Mouse (Mus musculus) forebrain, postnatal 0 days (tissue): ENCODE data around the gene Tmem132c. TPM values are rescaled to one million over a fixed set of nuclear protein-coding genes. Genes with fewer than 3 reads are reported as not detected.

Experiments used
- ATAC-seq: fragments of 200-750 bp; cut with Nextera tagmentation; 2 replicates; pipeline ENCODE4 v1.8.0; 2017; ENCODE audit warnings: mild to moderate bottlenecking, moderate library complexity
- DNase-seq: peaks from one replicate; pipeline ENCODE4 v3.0.0-alpha.2; 2015
- H3K27ac ChIP-seq: fragments of 300-500 bp; sonication (generic); 2 replicates; pipeline ENCODE4 v1.5.1; 2014; ENCODE audit warnings: low read depth, mild to moderate bottlenecking, antibody characterized with exemption, low read length, moderate library complexity, mixed read lengths
- H3K27me3 ChIP-seq: fragments of 300-500 bp; sonication (generic); 2 replicates; pipeline ENCODE4 v1.6.1; 2014; ENCODE audit warnings: mild to moderate bottlenecking, low read length, mixed read lengths; ENCODE audit not compliant: insufficient read depth
- H3K36me3 ChIP-seq: fragments of 300-500 bp; sonication (generic); 2 replicates; pipeline ENCODE4 v1.6.1; 2014; ENCODE audit warnings: mild to moderate bottlenecking, moderate library complexity; ENCODE audit not compliant: insufficient read depth
- H3K4me1 ChIP-seq: fragments of 300-500 bp; sonication (generic); 2 replicates; pipeline ENCODE4 v1.6.1; 2014; ENCODE audit warnings: antibody characterized with exemption; ENCODE audit not compliant: insufficient read depth
- H3K4me2 ChIP-seq: fragments of 300-500 bp; sonication (generic); 2 replicates; pipeline ENCODE4 v1.6.1; 2014; ENCODE audit warnings: low read depth, mild to moderate bottlenecking, moderate library complexity
- H3K4me3 ChIP-seq: fragments of 300-500 bp; sonication (generic); 2 replicates; pipeline ENCODE4 v1.5.1; 2014; ENCODE audit warnings: low read depth, low read length, mixed read lengths
- H3K9ac ChIP-seq: fragments of 300-500 bp; sonication (generic); 2 replicates; pipeline ENCODE4 v1.6.1; 2014; ENCODE audit warnings: mild to moderate bottlenecking
- H3K9me3 ChIP-seq: fragments of 300-500 bp; sonication (generic); 2 replicates; pipeline ENCODE4 v1.6.1; 2016; ENCODE audit warnings: low read length
- CTCF ChIP-seq: sonication (generic); IDR thresholded peaks from 2 replicates; pipeline ENCODE4 v1.5.1; 2016; ENCODE audit warnings: antibody characterized with exemption, control low read depth, low read depth
- whole genome bisulfite sequencing: fragments of 180-500 bp; shearing (Covaris S2); extraction: QIAGEN DNeasy Blood & Tissue Kit; methylation state at CpG from one replicate; pipeline ENCODE4 v1.1.7; 2014; 5-methylcytosine and 5-hydroxymethylcytosine counted together
- polyA plus RNA-seq: library from polyadenylated mRNA; unstranded; fragments of >200 nt; fragmentation: Nextera tagmentation; extraction: Ambion mirVana; gene quantifications from 2 replicates; pipeline ENCODE4 v1.2.1, GENCODE M21; 2015
- total RNA-seq: library from RNA; depleted of rRNA; stranded (reverse); fragments of >200 nt; gene quantifications from 2 replicates; pipeline ENCODE4 v1.2.3, GENCODE M21; 2014

The Tmem132c gene
- total and polyA plus RNA-seq, 2 experiments from 2014 or later: 7.5 to 25.6 TPM

- no peak overlapping the region for H3K27ac ChIP-seq
- no peak overlapping the region for H3K4me3 ChIP-seq
- no peaks in the 10 kb centered on the region for H3K27me3 ChIP-seq
- H3K4me1 ChIP-seq: 0 out of 2 replicates have a peak, but pooled peaks cover 2% of the 10 kb centered on the region
- WGBS: 85% methylated on average over 10 of the region's 10 CpGs
- DNase-seq (no peak), ATAC-seq (no peak)
- no peak overlapping the region for H3K4me2 ChIP-seq
- no peaks in the 10 kb centered on the region for H3K9me3 ChIP-seq
- H3K36me3 ChIP-seq: no peaks in the 10 kb centered on the region
- no peak overlapping the region for H3K9ac ChIP-seq
- TF ChIP-seq CTCF: no peak
These were observed 285.9 kb downstream of the Tmem132c start for GRCm38 (mm10) chr5:127527344-127527974.

GRCm38 (mm10) chr5:127537508-127537907 lies 295.9 kb downstream of the Tmem132c start:
- Histone ChIP-seq H3K9ac (no peak overlapping the region), H3K36me3 (no peaks in the 10 kb centered on the region), H3K4me3 (no peak overlapping the region), H3K4me2 (no peak overlapping the region), H3K27me3 (no peaks in the 10 kb centered on the region), H3K27ac (no peak overlapping the region), H3K9me3 (no peaks in the 10 kb centered on the region), H3K4me1 (no peaks in the 10 kb centered on the region)
- 58% methylated on average over 2 of the region's 2 CpGs for WGBS
- ATAC-seq (no peak), DNase-seq (no peak)
- TF ChIP-seq CTCF: no peak

DNA sequence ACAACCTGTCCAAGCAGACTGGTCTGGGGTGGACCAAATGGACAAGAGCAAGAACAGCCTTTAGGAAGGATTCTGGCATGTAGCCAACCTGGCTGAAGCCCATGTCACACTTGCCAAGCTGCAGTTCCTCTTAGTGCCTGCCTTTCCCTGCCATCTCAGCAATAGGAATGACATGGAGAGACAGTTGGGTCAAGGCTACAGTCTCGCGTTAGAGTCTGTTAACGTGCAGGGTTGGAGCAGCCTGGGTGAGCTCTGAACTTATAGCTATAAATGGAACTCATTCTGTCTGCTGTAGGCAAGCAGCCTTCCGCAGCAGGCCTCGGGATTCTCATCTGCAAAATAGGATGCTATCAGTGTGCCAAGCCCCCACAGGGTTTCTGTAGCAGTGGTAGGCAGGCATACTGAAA lies 305.0 kb downstream of the Tmem132c start:
- ATAC-seq: no peak
- 54% methylated on average over 5 of the region's 5 CpGs for WGBS
- DNase-seq: peak; percentile 35

DNA sequence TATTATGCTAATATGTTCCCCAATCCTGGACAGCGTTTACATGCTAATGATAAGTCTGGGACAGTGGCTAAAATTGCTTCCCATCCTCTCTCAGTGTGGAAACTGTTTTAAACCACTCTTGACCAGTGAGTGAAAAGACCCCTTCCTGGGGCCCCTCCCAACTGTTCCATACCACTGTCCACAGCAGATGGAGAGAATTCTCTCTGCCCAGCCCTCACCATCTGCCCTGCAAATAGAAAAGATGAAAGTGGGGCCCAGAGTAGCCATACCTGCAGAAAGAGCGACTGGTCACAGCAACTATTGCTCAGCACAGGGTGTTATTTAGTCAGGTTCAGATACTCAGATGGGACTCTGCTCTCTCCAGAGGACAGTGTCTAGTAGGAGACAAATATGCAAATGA lies 306.5 kb downstream of the Tmem132c start:
- no peak overlapping the region for H3K27ac ChIP-seq
- no peaks in the 10 kb centered on the region for H3K9me3 ChIP-seq
- DNase-seq: no peak
- 85% methylated on average over 2 of the region's 2 CpGs for WGBS
- H3K36me3 ChIP-seq: no peaks in the 10 kb centered on the region
- TF ChIP-seq CTCF: no peak
- H3K9ac ChIP-seq: no peak overlapping the region
- H3K4me1 ChIP-seq: 0 out of 2 replicates have a peak, but pooled peaks cover 3% of the 10 kb centered on the region
- H3K4me3 ChIP-seq: no peak overlapping the region
- no peak overlapping the region for H3K4me2 ChIP-seq
- H3K27me3 ChIP-seq: no peaks in the 10 kb centered on the region
- no peak for ATAC-seq

More for the DNA sequence above, 305.0 kb downstream of the Tmem132c start:
- no peak for TF ChIP-seq CTCF
- H3K27me3 ChIP-seq: no peaks in the 10 kb centered on the region
- H3K27ac ChIP-seq: no peak overlapping the region
- 0 out of 2 replicates have a peak, but pooled peaks cover 3% of the 10 kb centered on the region for H3K4me1 ChIP-seq
- H3K36me3 ChIP-seq: no peaks in the 10 kb centered on the region
- H3K9ac ChIP-seq: 0 out of 2 replicates have a peak overlapping the region, but pooled peaks have one; percentile 14
- no peak overlapping the region for H3K4me3 ChIP-seq
- H3K4me2 ChIP-seq: no peak overlapping the region
- no peaks in the 10 kb centered on the region for H3K9me3 ChIP-seq

DNA sequence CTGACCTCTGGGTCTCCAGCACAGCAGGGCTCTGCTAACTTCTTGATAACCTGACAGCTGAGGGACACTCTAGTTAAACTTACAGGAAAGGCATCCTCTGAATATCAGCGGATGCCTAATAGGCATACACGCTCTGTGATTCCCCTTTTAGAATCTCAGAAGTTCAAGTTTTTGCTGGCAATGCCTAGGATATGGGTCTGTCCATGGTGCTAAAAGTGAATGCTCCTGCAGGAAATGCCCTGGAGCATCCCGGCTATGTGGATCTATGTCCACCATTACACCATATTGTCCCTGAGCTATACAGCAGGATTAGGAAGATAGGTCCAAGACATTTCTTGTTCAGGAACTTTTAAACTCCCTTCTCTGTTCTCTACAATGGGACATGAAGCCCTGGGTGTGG lies 319.5 kb downstream of the Tmem132c start:
- Histone ChIP-seq H3K4me3 (no peak overlapping the region), H3K9me3 (no peaks in the 10 kb centered on the region), H3K27ac (no peak overlapping the region), H3K36me3 (no peaks in the 10 kb centered on the region), H3K27me3 (no peaks in the 10 kb centered on the region), H3K4me2 (no peak overlapping the region), H3K9ac (no peak overlapping the region), H3K4me1 (no peaks in the 10 kb centered on the region)
- no peak for TF ChIP-seq CTCF
- WGBS: 90% methylated on average over 3 of the region's 3 CpGs
- DNase-seq (no peak), ATAC-seq (no peak)

DNA sequence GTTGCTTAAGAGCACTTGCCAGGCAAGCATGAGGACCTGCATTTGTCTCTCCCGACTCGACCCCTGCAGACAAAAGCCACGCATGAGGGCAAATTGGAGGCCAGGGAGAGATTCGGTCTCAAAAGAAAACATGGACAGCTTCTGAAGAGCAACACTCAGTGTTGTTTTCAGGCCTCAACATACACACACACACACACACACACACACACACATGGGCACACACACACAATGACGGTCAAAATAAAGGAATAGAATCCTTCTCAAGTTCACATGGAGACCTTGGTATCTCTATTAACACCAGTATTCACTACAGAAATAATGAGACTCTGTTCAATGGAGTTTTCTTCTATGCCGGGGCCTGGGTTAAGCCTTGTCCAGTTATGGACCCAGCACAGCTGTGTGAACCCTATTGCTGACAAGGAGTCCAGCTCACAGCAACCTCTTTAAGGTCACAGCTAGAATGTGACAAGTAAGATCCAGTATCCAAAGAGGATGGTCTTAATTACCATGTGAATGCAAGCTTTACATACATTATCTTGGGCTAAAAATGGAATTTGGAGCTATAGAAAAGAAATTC lies 325.6 kb downstream of the Tmem132c start:
- Histone ChIP-seq H3K9ac (no peak overlapping the region), H3K36me3 (no peaks in the 10 kb centered on the region), H3K4me2 (no peak overlapping the region), H3K4me1 (no peaks in the 10 kb centered on the region), H3K4me3 (no peak overlapping the region), H3K9me3 (no peaks in the 10 kb centered on the region), H3K27ac (no peak overlapping the region), H3K27me3 (no peaks in the 10 kb centered on the region)
- DNase-seq: no peak
- ATAC-seq: no peak
- 36% methylated on average over 6 of the region's 6 CpGs for WGBS
- no peak for TF ChIP-seq CTCF

GRCm38 (mm10) chr5:127577419-127577818 lies 335.8 kb downstream of the Tmem132c start:
- WGBS: 53% methylated on average over 8 of the region's 8 CpGs

More at GRCm38 (mm10) chr5:127577419-127577818, 335.8 kb downstream of the Tmem132c start:
- H3K27me3 ChIP-seq: no peaks in the 10 kb centered on the region
- DNase-seq: peak; percentile 25
- ATAC-seq: no peak
- no peak overlapping the region for H3K4me2 ChIP-seq
- no peak overlapping the region for H3K4me3 ChIP-seq
- peak; percentile 56 for TF ChIP-seq CTCF
- H3K36me3 ChIP-seq: no peaks in the 10 kb centered on the region
- no peaks in the 10 kb centered on the region for H3K4me1 ChIP-seq
- H3K9me3 ChIP-seq: no peaks in the 10 kb centered on the region
- H3K9ac ChIP-seq: no peak overlapping the region
- H3K27ac ChIP-seq: no peak overlapping the region
